Mouse (Mus musculus) heart, embryonic 14.5 days (tissue): ENCODE measurements around the gene Magoh. TPM values are rescaled to one million over a fixed set of nuclear protein-coding genes. Genes with fewer than 3 reads are reported as not detected.
A peak's percentile ranks its signal among the peaks of the same experiment; 100 is the strongest.

ENCODE experiments used
- ATAC-seq: fragments of 200-750 bp; cut with Nextera tagmentation; 2 replicates; pipeline ENCODE4 v1.8.0; 2017; ENCODE audit warnings: low read depth, moderate TSS enrichment; ENCODE audit not compliant: insufficient number of reproducible peaks, insufficient read depth, low FRiP score
- H3K27ac ChIP-seq, 2 experiments: fragments of 200-500 bp in 1 of 2; fragments of 300-500 bp in 1 of 2; sonication (generic) in 1 of 2; replicated peaks in 1 of 2; 2 replicates each; pipeline ENCODE4 v1.5.1; 2012 to 2014; ENCODE audit warnings: low read depth in 2 of 2, low read length in 2 of 2, control low read depth in 1 of 2, mild to moderate bottlenecking in 1 of 2, mixed read lengths in 1 of 2; ENCODE audit not compliant: control insufficient read depth in 1 of 2, insufficient read depth in 1 of 2
- H3K27me3 ChIP-seq: fragments of 300-500 bp; sonication (generic); 2 replicates; pipeline ENCODE4 v1.6.1; 2014; ENCODE audit warnings: mild to moderate bottlenecking, low read length, control low read depth; ENCODE audit not compliant: control insufficient read depth, insufficient read depth
- H3K36me3 ChIP-seq: fragments of 300-500 bp; sonication (generic); 2 replicates; pipeline ENCODE4 v1.6.1; 2014; ENCODE audit warnings: mild to moderate bottlenecking, control low read depth, low read length, mixed read lengths; ENCODE audit not compliant: control insufficient read depth, insufficient read depth
- H3K4me1 ChIP-seq, 2 experiments: fragments of 200-500 bp in 1 of 2; fragments of 300-500 bp in 1 of 2; sonication (generic) in 1 of 2; 2 replicates each; pipeline ENCODE4 v1.6.1; 2012 to 2014; ENCODE audit warnings: low read length in 2 of 2, control low read depth in 1 of 2, mixed read lengths in 1 of 2; ENCODE audit not compliant: control insufficient read depth in 2 of 2, insufficient read depth in 2 of 2
- H3K4me2 ChIP-seq: fragments of 300-500 bp; sonication (generic); 2 replicates; pipeline ENCODE4 v1.6.1; 2014; ENCODE audit warnings: mild to moderate bottlenecking, low read length
- H3K4me3 ChIP-seq, 2 experiments: fragments of 200-500 bp in 1 of 2; fragments of 300-500 bp in 1 of 2; sonication (generic) in 1 of 2; 2 replicates each; pipeline ENCODE4 v1.5.1; 2012 to 2014; ENCODE audit warnings: low read length in 2 of 2, mild to moderate bottlenecking in 2 of 2, control low read depth in 1 of 2, low read depth in 1 of 2, moderate library complexity in 1 of 2; ENCODE audit not compliant: control insufficient read depth in 1 of 2, insufficient read depth in 1 of 2
- H3K9ac ChIP-seq: fragments of 300-500 bp; sonication (generic); 2 replicates; pipeline ENCODE4 v1.6.1; 2014; ENCODE audit warnings: mild to moderate bottlenecking, low read length
- H3K9me3 ChIP-seq: fragments of 300-500 bp; sonication (generic); 2 replicates; pipeline ENCODE4 v1.6.1; 2016; ENCODE audit warnings: low read length, control low read depth; ENCODE audit not compliant: control insufficient read depth
- WGBS: fragments of 180-500 bp; shearing (Covaris S2); extraction: QIAGEN DNeasy Blood & Tissue Kit; methylation state at CpG from one replicate; pipeline ENCODE4 v1.1.7; 2014; 5-methylcytosine and 5-hydroxymethylcytosine counted together
- polyA plus RNA-seq: library from polyadenylated mRNA; unstranded; fragments of >200 nt; fragmentation: Nextera tagmentation; extraction: Ambion mirVana; gene quantifications from 2 replicates; pipeline ENCODE4 v1.2.1, GENCODE M21; 2014

The Magoh gene
- polyA plus RNA-seq, 1 experiment from 2014 or later: 94.5 TPM

DNA sequence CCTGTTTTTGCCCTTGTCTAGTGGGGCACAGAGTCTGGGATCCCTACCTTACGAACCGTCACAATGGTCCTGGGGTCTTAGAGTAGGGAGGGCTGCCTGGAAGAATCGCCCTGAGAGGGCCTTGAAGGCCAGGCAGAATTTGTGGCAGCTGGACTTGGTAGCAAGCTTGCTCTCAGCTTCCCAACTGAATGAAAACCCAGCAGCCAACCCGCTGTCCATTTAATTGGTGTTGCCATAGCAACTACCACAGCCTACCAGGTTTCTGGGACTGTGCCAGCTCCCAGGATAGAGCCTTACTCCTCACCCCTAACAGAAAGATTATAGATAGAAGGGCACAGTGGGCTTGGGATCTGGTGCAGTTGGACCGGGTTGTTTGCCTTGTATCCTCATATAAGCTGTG, 42.8 kb upstream of the Magoh start:
- Histone ChIP-seq H3K27ac (no peak overlapping the region), H3K27me3 (no peaks in the 10 kb centered on the region; the same call in 1 of the 2 replicates), H3K9me3 (no peaks in the 10 kb centered on the region), H3K36me3 (no peaks in the 10 kb centered on the region), H3K9ac (no peak overlapping the region), H3K4me1 (0 out of 4 replicates have a peak, but pooled peaks cover 0 to 5% of the 10 kb centered on the region in 2 experiments), H3K4me3 (no peak overlapping the region), H3K4me2 (no peak overlapping the region)
- no peak for ATAC-seq
- WGBS: 74% methylated on average over 5 of the region's 5 CpGs

DNA sequence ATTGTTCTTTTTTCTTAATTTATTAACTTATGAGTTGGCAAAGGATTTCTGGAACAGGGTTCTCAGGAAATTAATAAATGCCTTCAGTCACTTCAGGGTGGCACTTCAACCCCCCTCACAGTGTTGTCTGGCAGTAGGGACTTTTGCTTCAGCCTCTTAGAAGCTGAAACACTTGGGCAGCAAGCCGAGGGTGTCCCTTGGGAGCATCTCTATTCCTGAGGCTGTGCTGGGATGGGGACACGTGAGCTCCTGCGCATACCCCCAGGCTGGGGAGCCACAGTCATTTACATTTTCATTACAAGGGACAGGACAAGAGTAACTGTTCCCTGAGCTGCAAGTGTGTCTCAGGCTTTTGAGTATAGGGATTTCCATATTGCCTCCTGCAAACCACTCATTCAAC, 41.6 kb upstream of the Magoh start:
- no peak for ATAC-seq
- H3K27me3 ChIP-seq: no peaks in the 10 kb centered on the region; the same call in 1 of the 2 replicates
- no peak overlapping the region for H3K27ac ChIP-seq
- H3K4me1 ChIP-seq: 0 out of 4 replicates have a peak, but pooled peaks cover 0 to 5% of the 10 kb centered on the region in 2 experiments
- H3K4me2 ChIP-seq: no peak overlapping the region
- 76% methylated on average over 3 of the region's 3 CpGs for WGBS
- H3K9ac ChIP-seq: no peak overlapping the region
- no peaks in the 10 kb centered on the region for H3K36me3 ChIP-seq
- no peak overlapping the region for H3K4me3 ChIP-seq
- H3K9me3 ChIP-seq: no peaks in the 10 kb centered on the region

DNA sequence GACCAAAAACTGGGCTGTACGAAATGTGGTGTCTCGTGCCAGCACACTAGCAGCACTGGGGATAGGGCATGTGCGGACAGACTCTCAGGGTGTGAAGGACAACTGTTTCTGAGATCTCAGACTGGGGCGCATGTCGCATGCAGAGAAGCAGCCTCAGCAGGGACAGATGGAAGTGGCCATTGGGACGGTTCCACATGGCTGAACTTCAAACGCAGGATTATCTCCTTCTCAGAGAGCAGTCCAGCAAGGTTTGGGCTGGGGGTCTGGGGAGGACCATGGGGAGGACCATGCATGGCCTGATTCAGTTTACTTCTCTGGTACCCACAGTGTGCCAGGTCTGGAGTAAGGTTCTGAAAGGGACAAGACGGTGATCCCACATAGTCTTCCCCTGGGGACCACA, 35.9 kb upstream of the Magoh start:
- H3K36me3 ChIP-seq: no peaks in the 10 kb centered on the region
- H3K27ac ChIP-seq: no peak overlapping the region
- H3K4me2 ChIP-seq: no peak overlapping the region
- H3K4me1 ChIP-seq: peaks cover 0 to 7% of the 10 kb centered on the region in 2 experiments; a peak in 1 of 4 replicates
- H3K9me3 ChIP-seq: no peaks in the 10 kb centered on the region
- H3K9ac ChIP-seq: no peak overlapping the region
- peaks cover 36% of the 10 kb centered on the region for H3K27me3 ChIP-seq
- no peak for ATAC-seq
- WGBS: 74% methylated on average over 8 of the region's 8 CpGs
- H3K4me3 ChIP-seq: no peak overlapping the region

DNA sequence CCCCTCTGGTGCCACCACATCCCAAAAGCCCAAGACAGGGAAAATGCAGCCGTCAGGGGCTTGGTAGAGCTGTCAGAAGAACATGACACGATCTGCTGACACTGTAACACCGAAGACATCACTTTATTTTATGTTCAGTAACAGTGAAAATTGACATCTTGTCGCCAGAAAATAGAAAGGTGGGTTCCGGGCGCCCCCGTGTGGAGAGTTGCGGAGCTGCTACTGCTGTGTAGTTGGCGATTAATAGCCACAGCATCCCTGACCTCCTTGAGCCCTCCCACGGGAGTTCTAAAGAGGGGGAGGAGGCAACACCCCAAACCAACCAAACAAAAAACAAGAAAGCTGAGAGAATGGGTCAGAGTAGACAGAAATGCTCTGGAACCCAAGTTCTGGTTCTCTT, 34.6 kb upstream of the Magoh start:
- peaks cover 40% of the 10 kb centered on the region for H3K27me3 ChIP-seq
- H3K4me2 ChIP-seq: no peak overlapping the region
- H3K27ac ChIP-seq: no peak overlapping the region
- no peak for ATAC-seq
- 4% methylated on average over 10 of the region's 10 CpGs for WGBS
- peaks cover 0 to 7% of the 10 kb centered on the region in 2 experiments; a peak in 1 of 4 replicates for H3K4me1 ChIP-seq
- H3K4me3 ChIP-seq: no peak overlapping the region
- H3K9ac ChIP-seq: no peak overlapping the region
- H3K9me3 ChIP-seq: no peaks in the 10 kb centered on the region
- H3K36me3 ChIP-seq: no peaks in the 10 kb centered on the region

DNA sequence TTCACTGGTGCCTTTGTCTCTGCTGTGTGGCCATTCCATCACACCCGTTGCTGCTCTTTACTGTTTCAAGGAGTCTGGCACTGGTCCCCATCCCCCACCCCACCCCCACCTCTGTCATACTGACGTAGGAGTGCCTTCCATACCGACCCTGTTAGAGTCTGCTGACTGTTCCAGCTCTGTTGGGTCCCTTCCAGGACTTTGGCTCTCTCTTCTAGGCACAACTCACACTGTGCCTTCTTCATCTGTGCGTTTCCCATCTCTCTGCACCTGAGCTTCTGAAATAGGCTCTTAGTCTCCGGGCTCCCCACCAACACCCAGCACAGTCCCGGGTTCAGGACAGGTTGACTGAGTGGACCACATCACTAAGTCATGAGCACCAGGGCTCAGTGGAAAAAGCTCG, 32.8 kb upstream of the Magoh start:
- Histone ChIP-seq H3K4me1 (peaks cover 0 to 7% of the 10 kb centered on the region in 2 experiments; a peak in 1 of 4 replicates), H3K9me3 (no peaks in the 10 kb centered on the region), H3K9ac (no peak overlapping the region), H3K4me2 (peak overlapping the region; percentile 66), H3K27me3 (peaks cover 40% of the 10 kb centered on the region), H3K27ac (no peak overlapping the region), H3K36me3 (no peaks in the 10 kb centered on the region), H3K4me3 (no peak overlapping the region)
- WGBS: 57% methylated on average over 7 of the region's 7 CpGs
- no peak for ATAC-seq

DNA sequence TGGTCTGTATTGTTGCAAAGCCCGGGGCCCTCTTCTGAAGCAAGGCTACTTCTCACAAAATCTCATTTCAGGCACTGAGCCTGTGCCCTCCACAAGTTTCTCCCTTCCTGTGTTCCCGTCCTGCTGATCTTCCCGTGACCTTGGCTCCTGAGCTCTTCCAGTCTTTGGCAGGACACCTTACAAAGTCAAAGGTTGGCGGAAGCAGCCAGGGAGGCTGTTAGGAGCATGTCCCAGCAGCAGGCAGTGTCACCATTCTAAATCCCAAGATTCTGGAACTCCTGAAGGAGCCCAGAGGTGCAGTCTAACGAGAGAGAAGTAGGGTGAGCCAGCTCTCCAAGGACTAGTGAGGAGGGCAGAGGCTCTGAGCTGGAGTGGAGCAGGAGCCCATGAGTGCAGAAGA, 31.0 kb upstream of the Magoh start:
- no peaks in the 10 kb centered on the region for H3K9me3 ChIP-seq
- peaks cover 40% of the 10 kb centered on the region for H3K27me3 ChIP-seq
- WGBS: 67% methylated on average over 5 of the region's 5 CpGs
- H3K4me1 ChIP-seq: peaks cover 0 to 7% of the 10 kb centered on the region in 2 experiments; a peak in 1 of 4 replicates
- no peak for ATAC-seq
- no peak overlapping the region for H3K9ac ChIP-seq
- no peak overlapping the region for H3K4me3 ChIP-seq
- no peak overlapping the region for H3K27ac ChIP-seq
- no peaks in the 10 kb centered on the region for H3K36me3 ChIP-seq
- H3K4me2 ChIP-seq: no peak overlapping the region

DNA sequence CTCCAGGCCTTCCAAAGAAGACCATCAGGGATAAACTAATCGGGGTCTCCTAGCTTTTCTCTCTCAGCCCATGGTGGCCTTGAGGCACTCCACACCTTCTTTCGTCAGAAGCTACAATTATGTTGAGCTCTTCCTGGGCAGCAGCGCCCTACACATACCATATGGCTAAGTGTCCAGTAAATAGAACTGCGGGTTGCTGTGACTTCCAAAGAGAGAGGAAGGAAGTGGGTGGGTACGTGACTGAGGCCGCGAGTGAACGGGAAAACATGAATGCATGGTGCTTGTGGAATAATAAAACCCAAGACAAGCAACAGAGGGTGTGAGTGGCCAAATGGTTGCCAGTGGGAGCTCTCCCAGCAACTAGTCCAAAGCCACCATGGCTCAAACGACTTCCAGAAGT, 29.9 kb upstream of the Magoh start:
- WGBS: 78% methylated on average over 9 of the region's 9 CpGs
- ATAC-seq: no peak
- Histone ChIP-seq H3K27me3 (peaks cover 39% of the 10 kb centered on the region), H3K4me3 (no peak overlapping the region), H3K27ac (no peak overlapping the region), H3K4me1 (peaks cover 0 to 7% of the 10 kb centered on the region in 2 experiments; a peak in 1 of 4 replicates), H3K9me3 (no peaks in the 10 kb centered on the region), H3K9ac (no peak overlapping the region), H3K4me2 (no peak overlapping the region), H3K36me3 (no peaks in the 10 kb centered on the region)

DNA sequence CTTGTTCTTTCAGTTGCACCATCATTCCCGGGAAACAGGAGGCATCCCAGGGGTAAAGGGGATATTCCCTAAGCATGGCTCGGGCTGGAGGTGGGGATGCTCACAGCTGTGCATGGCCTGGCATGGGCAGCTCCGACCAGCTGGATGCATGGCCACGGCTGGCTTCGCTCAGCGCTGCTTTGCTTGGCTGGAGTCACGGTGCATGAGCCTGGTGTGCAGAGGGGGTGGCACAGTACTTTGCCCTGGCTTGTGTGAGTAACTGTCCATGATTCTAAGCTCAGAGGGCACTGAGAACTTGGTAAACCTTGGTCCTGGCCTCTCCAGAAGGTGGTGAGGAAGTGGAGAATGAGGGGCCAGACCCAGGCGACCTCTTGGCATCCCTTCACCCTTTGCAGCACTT, 29.5 kb upstream of the Magoh start:
- Histone ChIP-seq H3K4me3 (no peak overlapping the region), H3K4me2 (no peak overlapping the region), H3K4me1 (peaks cover 0 to 7% of the 10 kb centered on the region in 2 experiments; a peak in 1 of 4 replicates), H3K36me3 (no peaks in the 10 kb centered on the region), H3K27ac (no peak overlapping the region), H3K9ac (no peak overlapping the region), H3K27me3 (peaks cover 36% of the 10 kb centered on the region), H3K9me3 (no peaks in the 10 kb centered on the region)
- no peak for ATAC-seq
- WGBS: 87% methylated on average over 8 of the region's 8 CpGs
